Mouse (Mus musculus): ENCODE measurements around the gene Sh2d7. TPM values are rescaled to one million over a fixed set of nuclear protein-coding genes. Genes with fewer than 3 reads are reported as not detected.
A peak's percentile ranks its signal among the peaks of the same experiment; 100 is the strongest.

The Sh2d7 gene
- polyA plus RNA-seq, 1 experiment from 2014 or later = not detected

GRCm38 (mm10) chr9:54502873-54503272 is 35.9 kb upstream of the Sh2d7 start:
- peaks cover 20% of the 10 kb centered on the region for H3K27me3 ChIP-seq (replicated peaks; ENCODE audit: control insufficient read depth, insufficient read depth, low read length)
- no peaks in the 10 kb centered on the region; the same call in 1 of the 2 replicates for H3K4me1 ChIP-seq (replicated peaks; ENCODE audit: control insufficient read depth, insufficient read depth, low read length)
- H3K9ac ChIP-seq (ENCODE audit: low read depth, low read length) = no peak overlapping the region
- DNase-seq (ENCODE audit: low spot score) (no peak), ATAC-seq (replicated peaks; ENCODE audit: low FRiP score) (no peak)
- no peaks in the 10 kb centered on the region for H3K36me3 ChIP-seq (ENCODE audit: control insufficient read depth, insufficient read depth, low read length)
- peak overlapping the region; percentile 97 for H3K4me2 ChIP-seq
- no peaks in the 10 kb centered on the region for H3K9me3 ChIP-seq (ENCODE audit: control insufficient read depth, low read length)
- H3K4me3 ChIP-seq (ENCODE audit: low read depth, low read length) = no peak overlapping the region
- 22% methylated on average over 12 of the region's 12 CpGs for WGBS
- no peak overlapping the region for H3K27ac ChIP-seq (ENCODE audit: low read depth, low read length)

- H3K27me3 ChIP-seq (replicated peaks; ENCODE audit: control insufficient read depth, insufficient read depth, low read length) = no peaks in the 10 kb centered on the region
- ATAC-seq (replicated peaks; ENCODE audit: low FRiP score) (no peak), DNase-seq (ENCODE audit: low spot score) (no peak)
- H3K4me2 ChIP-seq = no peak overlapping the region
- no peak overlapping the region for H3K27ac ChIP-seq (ENCODE audit: low read depth, low read length)
- no peaks in the 10 kb centered on the region for H3K36me3 ChIP-seq (ENCODE audit: control insufficient read depth, insufficient read depth, low read length)
- H3K4me3 ChIP-seq (ENCODE audit: low read depth, low read length) = no peak overlapping the region
- H3K4me1 ChIP-seq (replicated peaks; ENCODE audit: control insufficient read depth, insufficient read depth, low read length) = no peaks in the 10 kb centered on the region
- no peaks in the 10 kb centered on the region for H3K9me3 ChIP-seq (ENCODE audit: control insufficient read depth, low read length)
- WGBS = 82% methylated on average over 2 of the region's 2 CpGs
- H3K9ac ChIP-seq (ENCODE audit: low read depth, low read length) = no peak overlapping the region
These were observed 22.8 kb upstream of the Sh2d7 start for GRCm38 (mm10) chr9:54515991-54516390.

- DNase-seq (ENCODE audit: low spot score) (no peak), ATAC-seq (replicated peaks; ENCODE audit: low FRiP score) (no peak)
- 65% methylated on average over 7 of the region's 7 CpGs for WGBS
- H3K4me3 ChIP-seq (ENCODE audit: low read depth, low read length) = no peak overlapping the region
- no peak overlapping the region for H3K27ac ChIP-seq (ENCODE audit: low read depth, low read length)
- H3K4me1 ChIP-seq (replicated peaks; ENCODE audit: control insufficient read depth, insufficient read depth, low read length) = no peaks in the 10 kb centered on the region
- no peaks in the 10 kb centered on the region for H3K27me3 ChIP-seq (replicated peaks; ENCODE audit: control insufficient read depth, insufficient read depth, low read length)
- no peak overlapping the region for H3K9ac ChIP-seq (ENCODE audit: low read depth, low read length)
- H3K9me3 ChIP-seq (ENCODE audit: control insufficient read depth, low read length) = no peaks in the 10 kb centered on the region
- no peak overlapping the region for H3K4me2 ChIP-seq
- no peaks in the 10 kb centered on the region for H3K36me3 ChIP-seq (ENCODE audit: control insufficient read depth, insufficient read depth, low read length)
These were observed 19.9 kb upstream of the Sh2d7 start for GRCm38 (mm10) chr9:54518921-54519320.

GRCm38 (mm10) chr9:54520286-54520685 is 18.5 kb upstream of the Sh2d7 start:
- H3K36me3 ChIP-seq (ENCODE audit: control insufficient read depth, insufficient read depth, low read length) = no peaks in the 10 kb centered on the region
- DNase-seq (ENCODE audit: low spot score) (no peak), ATAC-seq (replicated peaks; ENCODE audit: low FRiP score) (no peak)
- H3K9me3 ChIP-seq (ENCODE audit: control insufficient read depth, low read length) = no peaks in the 10 kb centered on the region
- H3K4me3 ChIP-seq (ENCODE audit: low read depth, low read length) = no peak overlapping the region
- H3K27me3 ChIP-seq (replicated peaks; ENCODE audit: control insufficient read depth, insufficient read depth, low read length) = no peaks in the 10 kb centered on the region
- H3K27ac ChIP-seq (ENCODE audit: low read depth, low read length) = no peak overlapping the region
- no peaks in the 10 kb centered on the region for H3K4me1 ChIP-seq (replicated peaks; ENCODE audit: control insufficient read depth, insufficient read depth, low read length)
- H3K9ac ChIP-seq (ENCODE audit: low read depth, low read length) = no peak overlapping the region
- no peak overlapping the region for H3K4me2 ChIP-seq
- WGBS = 75% methylated on average over 4 of the region's 4 CpGs

DNA sequence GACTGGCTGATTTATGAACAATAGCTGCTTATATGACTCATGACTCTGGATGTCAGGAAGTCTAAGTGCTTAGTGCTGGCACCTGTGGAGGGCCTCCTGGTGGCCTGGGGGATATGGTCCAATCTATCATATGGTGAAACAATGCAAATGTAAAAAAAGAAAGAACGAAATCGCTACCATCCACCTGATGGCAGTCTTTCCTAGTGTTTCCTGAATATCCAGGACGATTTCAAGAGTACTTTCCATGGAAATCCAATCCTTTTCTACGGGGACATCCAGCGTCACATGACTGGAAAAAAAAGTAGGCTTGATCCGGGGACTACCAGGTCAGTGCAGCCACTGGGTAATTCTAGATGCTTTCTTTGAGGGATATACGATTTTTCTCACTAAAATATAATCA is 11.1 kb upstream of the Sh2d7 start:
- Histone ChIP-seq H3K9ac (ENCODE audit: low read depth, low read length) (no peak overlapping the region), H3K4me2 (no peak overlapping the region), H3K4me1 (replicated peaks; ENCODE audit: control insufficient read depth, insufficient read depth, low read length) (no peaks in the 10 kb centered on the region), H3K27me3 (replicated peaks; ENCODE audit: control insufficient read depth, insufficient read depth, low read length) (no peaks in the 10 kb centered on the region), H3K4me3 (ENCODE audit: low read depth, low read length) (no peak overlapping the region), H3K27ac (ENCODE audit: low read depth, low read length) (no peak overlapping the region), H3K36me3 (ENCODE audit: control insufficient read depth, insufficient read depth, low read length) (no peaks in the 10 kb centered on the region), H3K9me3 (ENCODE audit: control insufficient read depth, low read length) (no peaks in the 10 kb centered on the region)
- no peak for DNase-seq (ENCODE audit: low spot score)
- 71% methylated on average over 7 of the region's 7 CpGs for WGBS
- ATAC-seq (replicated peaks; ENCODE audit: low FRiP score) = no peak

DNA sequence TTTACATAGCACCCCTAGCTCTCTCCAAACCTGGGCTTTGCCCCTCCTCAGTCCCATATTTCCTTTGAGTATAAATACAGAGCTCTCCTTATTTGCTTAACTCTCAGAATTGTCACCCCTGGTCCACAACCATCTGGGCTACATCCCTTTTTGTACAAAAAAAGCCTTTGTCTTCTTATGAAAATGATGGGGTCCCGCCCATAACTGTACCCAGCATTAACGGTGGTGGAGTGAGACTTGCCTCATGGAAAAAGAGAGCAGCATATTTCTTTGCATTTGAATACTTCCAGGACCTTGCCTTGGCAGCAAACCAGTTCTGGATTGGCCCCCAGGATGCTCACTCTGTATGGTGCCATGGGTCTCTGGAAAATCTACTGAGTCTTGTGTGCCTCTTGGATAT is 8.8 kb upstream of the Sh2d7 start:
- ATAC-seq (replicated peaks; ENCODE audit: low FRiP score) (no peak), DNase-seq (ENCODE audit: low spot score) (no peak)
- H3K4me1 ChIP-seq (replicated peaks; ENCODE audit: control insufficient read depth, insufficient read depth, low read length) = no peaks in the 10 kb centered on the region

DNA sequence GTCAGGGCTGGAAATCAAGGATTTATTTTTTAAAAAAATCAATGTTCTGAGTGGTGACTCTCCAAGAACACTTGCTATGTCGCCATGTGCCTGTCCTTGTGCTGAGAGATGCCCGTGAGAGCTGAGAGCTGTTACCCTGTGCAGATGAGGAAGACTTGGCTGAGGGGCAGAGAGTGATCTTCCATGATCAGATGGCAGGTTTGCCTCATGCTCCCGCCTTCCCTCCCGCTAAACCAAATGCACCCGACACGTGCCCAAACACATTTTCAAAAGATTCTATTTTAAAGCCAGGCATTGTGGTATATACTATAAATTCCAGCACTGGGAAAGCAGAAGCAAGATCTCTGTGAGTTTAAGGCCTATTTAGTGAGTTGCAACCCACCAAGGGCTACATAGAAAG is 7.9 kb upstream of the Sh2d7 start:
- no peak for DNase-seq (ENCODE audit: low spot score)
- Histone ChIP-seq H3K9ac (ENCODE audit: low read depth, low read length) (no peak overlapping the region), H3K27ac (ENCODE audit: low read depth, low read length) (no peak overlapping the region), H3K36me3 (ENCODE audit: control insufficient read depth, insufficient read depth, low read length) (no peaks in the 10 kb centered on the region), H3K4me1 (replicated peaks; ENCODE audit: control insufficient read depth, insufficient read depth, low read length) (no peaks in the 10 kb centered on the region), H3K4me2 (no peak overlapping the region), H3K9me3 (ENCODE audit: control insufficient read depth, low read length) (no peaks in the 10 kb centered on the region), H3K4me3 (ENCODE audit: low read depth, low read length) (no peak overlapping the region), H3K27me3 (replicated peaks; ENCODE audit: control insufficient read depth, insufficient read depth, low read length) (no peaks in the 10 kb centered on the region)
- WGBS = 71% methylated on average over 6 of the region's 6 CpGs
- no peak for ATAC-seq (replicated peaks; ENCODE audit: low FRiP score)

More for the DNA sequence above, 8.8 kb upstream of the Sh2d7 start:
- no peaks in the 10 kb centered on the region for H3K27me3 ChIP-seq (replicated peaks; ENCODE audit: control insufficient read depth, insufficient read depth, low read length)
- no peaks in the 10 kb centered on the region for H3K36me3 ChIP-seq (ENCODE audit: control insufficient read depth, insufficient read depth, low read length)
- H3K4me3 ChIP-seq (ENCODE audit: low read depth, low read length) = no peak overlapping the region
- WGBS = 87% methylated on average over 2 of the region's 2 CpGs
- no peak overlapping the region for H3K9ac ChIP-seq (ENCODE audit: low read depth, low read length)
- H3K9me3 ChIP-seq (ENCODE audit: control insufficient read depth, low read length) = no peaks in the 10 kb centered on the region
- H3K4me2 ChIP-seq = no peak overlapping the region
- no peak overlapping the region for H3K27ac ChIP-seq (ENCODE audit: low read depth, low read length)

- Histone ChIP-seq H3K9me3 (ENCODE audit: control insufficient read depth, low read length) (no peaks in the 10 kb centered on the region), H3K9ac (ENCODE audit: low read depth, low read length) (no peak overlapping the region), H3K4me2 (no peak overlapping the region), H3K4me3 (ENCODE audit: low read depth, low read length) (no peak overlapping the region), H3K27ac (ENCODE audit: low read depth, low read length) (no peak overlapping the region), H3K36me3 (ENCODE audit: control insufficient read depth, insufficient read depth, low read length) (no peaks in the 10 kb centered on the region), H3K4me1 (replicated peaks; ENCODE audit: control insufficient read depth, insufficient read depth, low read length) (no peaks in the 10 kb centered on the region), H3K27me3 (replicated peaks; ENCODE audit: control insufficient read depth, insufficient read depth, low read length) (no peaks in the 10 kb centered on the region)
- ATAC-seq (replicated peaks; ENCODE audit: low FRiP score) = no peak
- no peak for DNase-seq (ENCODE audit: low spot score)
These were observed 7.4 kb upstream of the Sh2d7 start for GRCm38 (mm10) chr9:54531421-54531820.

DNA sequence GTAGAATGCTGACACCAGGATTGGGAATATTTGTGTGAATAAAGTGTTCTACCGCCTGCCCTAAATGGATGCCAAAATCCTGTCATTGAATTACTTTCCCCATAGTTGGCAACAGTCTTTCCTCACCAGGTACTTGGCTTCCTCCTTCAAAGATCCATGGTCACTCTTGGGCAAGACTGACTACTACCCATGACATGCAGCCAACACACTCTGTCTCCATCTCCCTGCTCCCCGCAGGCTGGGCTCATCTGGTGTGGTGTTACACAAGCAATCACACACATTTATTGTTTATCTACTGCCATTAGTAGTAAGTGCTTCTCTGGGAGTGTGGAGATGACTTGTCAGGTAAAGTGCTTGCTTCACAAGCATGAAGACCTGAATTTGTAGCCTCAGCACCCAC is 5.9 kb upstream of the Sh2d7 start:
- H3K27ac ChIP-seq (ENCODE audit: low read depth, low read length) = no peak overlapping the region
- H3K4me3 ChIP-seq (ENCODE audit: low read depth, low read length) = no peak overlapping the region
- no peaks in the 10 kb centered on the region for H3K4me1 ChIP-seq (replicated peaks; ENCODE audit: control insufficient read depth, insufficient read depth, low read length)
- no peaks in the 10 kb centered on the region for H3K27me3 ChIP-seq (replicated peaks; ENCODE audit: control insufficient read depth, insufficient read depth, low read length)
- ATAC-seq (replicated peaks; ENCODE audit: low FRiP score) (no peak), DNase-seq (ENCODE audit: low spot score) (no peak)
- no peaks in the 10 kb centered on the region for H3K9me3 ChIP-seq (ENCODE audit: control insufficient read depth, low read length)
- H3K4me2 ChIP-seq = no peak overlapping the region
- WGBS = 86% methylated on average over 2 of the region's 2 CpGs
- H3K36me3 ChIP-seq (ENCODE audit: control insufficient read depth, insufficient read depth, low read length) = no peaks in the 10 kb centered on the region
- H3K9ac ChIP-seq (ENCODE audit: low read depth, low read length) = no peak overlapping the region
